Mouse (Mus musculus) forebrain, postnatal 0 days (tissue): ENCODE data around the gene Il24. TPM values are rescaled to one million over a fixed set of nuclear protein-coding genes. Genes with fewer than 3 reads are reported as not detected.

Source experiments
- ATAC-seq: fragments of 200-750 bp; cut with Nextera tagmentation; 2 replicates; pipeline ENCODE4 v1.8.0; 2017; ENCODE audit warnings: mild to moderate bottlenecking, moderate library complexity
- DNase-seq: peaks from one replicate; pipeline ENCODE4 v3.0.0-alpha.2; 2015
- H3K27ac ChIP-seq: fragments of 300-500 bp; sonication (generic); 2 replicates; pipeline ENCODE4 v1.5.1; 2014; ENCODE audit warnings: low read depth, mild to moderate bottlenecking, antibody characterized with exemption, low read length, moderate library complexity, mixed read lengths
- H3K27me3 ChIP-seq: fragments of 300-500 bp; sonication (generic); 2 replicates; pipeline ENCODE4 v1.6.1; 2014; ENCODE audit warnings: mild to moderate bottlenecking, low read length, mixed read lengths; ENCODE audit not compliant: insufficient read depth
- H3K36me3 ChIP-seq: fragments of 300-500 bp; sonication (generic); 2 replicates; pipeline ENCODE4 v1.6.1; 2014; ENCODE audit warnings: mild to moderate bottlenecking, moderate library complexity; ENCODE audit not compliant: insufficient read depth
- H3K4me1 ChIP-seq: fragments of 300-500 bp; sonication (generic); 2 replicates; pipeline ENCODE4 v1.6.1; 2014; ENCODE audit warnings: antibody characterized with exemption; ENCODE audit not compliant: insufficient read depth
- H3K4me2 ChIP-seq: fragments of 300-500 bp; sonication (generic); 2 replicates; pipeline ENCODE4 v1.6.1; 2014; ENCODE audit warnings: low read depth, mild to moderate bottlenecking, moderate library complexity
- H3K4me3 ChIP-seq: fragments of 300-500 bp; sonication (generic); 2 replicates; pipeline ENCODE4 v1.5.1; 2014; ENCODE audit warnings: low read depth, low read length, mixed read lengths
- H3K9ac ChIP-seq: fragments of 300-500 bp; sonication (generic); 2 replicates; pipeline ENCODE4 v1.6.1; 2014; ENCODE audit warnings: mild to moderate bottlenecking
- H3K9me3 ChIP-seq: fragments of 300-500 bp; sonication (generic); 2 replicates; pipeline ENCODE4 v1.6.1; 2016; ENCODE audit warnings: low read length
- CTCF ChIP-seq: sonication (generic); IDR thresholded peaks from 2 replicates; pipeline ENCODE4 v1.5.1; 2016; ENCODE audit warnings: antibody characterized with exemption, control low read depth, low read depth
- WGBS: fragments of 180-500 bp; shearing (Covaris S2); extraction: QIAGEN DNeasy Blood & Tissue Kit; methylation state at CpG from one replicate; pipeline ENCODE4 v1.1.7; 2014; 5-methylcytosine and 5-hydroxymethylcytosine counted together
- polyA plus RNA-seq: library from polyadenylated mRNA; unstranded; fragments of >200 nt; fragmentation: Nextera tagmentation; extraction: Ambion mirVana; gene quantifications from 2 replicates; pipeline ENCODE4 v1.2.1, GENCODE M21; 2015
- total RNA-seq: library from RNA; depleted of rRNA; stranded (reverse); fragments of >200 nt; gene quantifications from 2 replicates; pipeline ENCODE4 v1.2.3, GENCODE M21; 2014; rRNA removed

The Il24 gene
- total and polyA plus RNA-seq, 2 experiments from 2014 or later: not detected

GRCm38 (mm10) chr1:130835161-130835936 lies 51.9 kb downstream of the Il24 start:
- Histone ChIP-seq H3K36me3 (no peaks in the 10 kb centered on the region), H3K27ac (no peak overlapping the region), H3K9me3 (no peaks in the 10 kb centered on the region), H3K9ac (no peak overlapping the region), H3K4me2 (no peak overlapping the region), H3K4me3 (no peak overlapping the region), H3K27me3 (no peaks in the 10 kb centered on the region), H3K4me1 (no peaks in the 10 kb centered on the region)
- peak; percentile 77 for DNase-seq
- no peak for TF ChIP-seq CTCF
- 64% methylated on average over 6 of the region's 6 CpGs for WGBS
- ATAC-seq: peak; percentile 77

GRCm38 (mm10) chr1:130832230-130833149 lies 54.8 kb downstream of the Il24 start:
- Histone ChIP-seq H3K9me3 (no peaks in the 10 kb centered on the region), H3K9ac (no peak overlapping the region), H3K4me2 (no peak overlapping the region), H3K36me3 (no peaks in the 10 kb centered on the region), H3K4me3 (no peak overlapping the region), H3K27me3 (no peaks in the 10 kb centered on the region), H3K27ac (no peak overlapping the region), H3K4me1 (no peaks in the 10 kb centered on the region)
- DNase-seq: no peak
- ATAC-seq: no peak
- WGBS: 83% methylated on average over 5 of the region's 5 CpGs
- no peak for TF ChIP-seq CTCF

Other genes with a start within 250 kb of the Il24 start
- gene C4bp, start 225.8 kb downstream of the Il24 start, total RNA-seq: not detected in 2 replicates
- not detected in 2 replicates for gene C4bp, start 225.8 kb downstream of the Il24 start, polyA plus RNA-seq
- 0.43 TPM in 1 of 2 replicates, not detected in the other for gene Gm29427, start 171.7 kb downstream of the Il24 start, total RNA-seq
- gene Gm29427, start 171.7 kb downstream of the Il24 start, polyA plus RNA-seq: not detected in 2 replicates
- 11.6 and 16.4 TPM in 2 replicates for gene Yod1, start 170.1 kb downstream of the Il24 start, total RNA-seq
- 16.0 and 18.9 TPM in 2 replicates for gene Yod1, start 170.1 kb downstream of the Il24 start, polyA plus RNA-seq
- 39.5 and 42.0 TPM in 2 replicates for gene Pfkfb2, start 158.2 kb downstream of the Il24 start, total RNA-seq
- gene Pfkfb2, start 158.2 kb downstream of the Il24 start, polyA plus RNA-seq: 14.6 and 20.2 TPM in 2 replicates
- 0.33 and 0.69 TPM in 2 replicates for gene AA986860, start 155.5 kb downstream of the Il24 start, total RNA-seq
- 0.29 and 0.48 TPM in 2 replicates for gene AA986860, start 155.5 kb downstream of the Il24 start, polyA plus RNA-seq
- 0.19 TPM in 1 of 2 replicates, not detected in the other for gene Fcamr, start 86.6 kb downstream of the Il24 start, total RNA-seq
- not detected in 2 replicates for gene Fcamr, start 86.6 kb downstream of the Il24 start, polyA plus RNA-seq
- gene Pigr, start 60.8 kb downstream of the Il24 start, total RNA-seq: 0.08 TPM in 1 of 2 replicates, not detected in the other
- not detected in 2 replicates for gene Pigr, start 60.8 kb downstream of the Il24 start, polyA plus RNA-seq
- gene Fcmr, start 21.8 kb downstream of the Il24 start, total RNA-seq: not detected in 2 replicates
- 1.1 and 1.8 TPM in 2 replicates for gene Fcmr, start 21.8 kb downstream of the Il24 start, polyA plus RNA-seq
- gene Il20, start 24.0 kb upstream of the Il24 start, total RNA-seq: not detected in 2 replicates
- not detected in 2 replicates for gene Il20, start 24.0 kb upstream of the Il24 start, polyA plus RNA-seq
- not detected in 2 replicates for gene Il19, start 52.7 kb upstream of the Il24 start, total RNA-seq
- not detected in 2 replicates for gene Il19, start 52.7 kb upstream of the Il24 start, polyA plus RNA-seq
- 0.15 TPM in 1 of 2 replicates, not detected in the other for gene Il10, start 132.4 kb upstream of the Il24 start, total RNA-seq
- gene Il10, start 132.4 kb upstream of the Il24 start, polyA plus RNA-seq: not detected in 2 replicates
- gene Mapkapk2, start 210.4 kb upstream of the Il24 start, total RNA-seq: 47.9 and 57.3 TPM in 2 replicates
- gene Mapkapk2, start 210.4 kb upstream of the Il24 start, polyA plus RNA-seq: 18.0 and 18.3 TPM in 2 replicates